Mouse (Mus musculus) liver, adult (tissue): ENCODE measurements around the gene Usp1.

Source experiments
- GATA4 ChIP-seq: IDR thresholded peaks from 2 replicates; pipeline ENCODE4 v1.6.1; 2014; ENCODE audit warnings: mild to moderate bottlenecking, low read length; ENCODE audit not compliant: insufficient replicate concordance

The Usp1 gene

DNA sequence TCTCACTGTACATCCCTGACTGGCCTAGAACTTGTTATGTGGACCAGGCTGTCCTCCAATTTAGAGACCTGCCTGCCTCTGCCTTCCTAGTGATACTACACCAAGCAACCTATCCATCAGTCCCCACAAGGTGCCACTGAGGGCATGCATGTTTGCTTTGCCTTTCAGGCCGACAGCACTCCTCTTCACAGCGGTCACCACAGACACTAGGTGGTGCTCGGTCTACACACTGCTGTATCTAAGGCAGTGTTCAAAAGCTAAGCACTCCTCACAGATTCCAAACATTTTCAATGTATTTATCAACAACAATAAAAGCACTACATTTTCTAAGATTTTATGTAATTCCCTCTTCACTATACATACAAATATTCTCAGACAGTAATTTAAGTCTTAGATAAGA is 46.3 kb downstream of the Usp1 start:
- no peak for TF ChIP-seq GATA4

DNA sequence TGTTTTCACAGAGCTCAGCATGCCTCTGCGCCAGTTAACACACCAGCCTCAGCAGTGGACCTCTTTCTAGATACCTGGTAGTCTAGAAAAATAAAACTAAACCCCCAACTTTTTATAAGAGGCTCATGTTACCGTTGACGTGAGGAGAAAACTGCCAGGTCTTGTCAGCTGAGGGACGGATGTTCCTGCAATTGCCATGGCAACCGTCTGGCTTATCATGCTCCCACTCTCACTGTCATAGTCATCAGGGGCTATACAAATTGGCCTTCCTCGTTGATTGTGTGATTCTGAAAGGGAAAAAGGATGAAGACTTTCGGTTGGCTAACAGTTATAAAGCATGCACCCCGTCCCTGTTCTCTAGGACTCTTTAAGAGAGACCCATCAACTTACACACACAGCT is 52.1 kb downstream of the Usp1 start:
- no peak for TF ChIP-seq GATA4

DNA sequence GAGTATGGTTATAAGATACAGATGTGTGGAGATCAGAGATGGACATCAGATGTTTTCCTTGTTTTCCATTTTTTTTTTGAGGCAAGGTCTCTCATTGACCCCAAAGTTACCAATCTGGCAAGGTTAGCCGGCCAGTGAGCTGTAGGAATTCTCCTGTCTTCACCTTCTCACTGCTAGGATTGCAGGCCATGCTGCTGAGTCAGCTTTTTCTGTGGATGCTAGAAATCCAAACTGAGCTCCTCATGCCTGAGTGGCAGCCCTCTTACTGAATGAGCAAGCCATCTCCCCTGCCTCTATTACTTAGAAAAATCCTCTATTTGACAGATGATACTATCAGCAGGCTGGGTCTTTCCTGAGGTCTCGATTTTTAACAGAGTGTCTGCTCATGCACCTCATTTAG is 55.1 kb downstream of the Usp1 start:
- TF ChIP-seq GATA4 = no peak

DNA sequence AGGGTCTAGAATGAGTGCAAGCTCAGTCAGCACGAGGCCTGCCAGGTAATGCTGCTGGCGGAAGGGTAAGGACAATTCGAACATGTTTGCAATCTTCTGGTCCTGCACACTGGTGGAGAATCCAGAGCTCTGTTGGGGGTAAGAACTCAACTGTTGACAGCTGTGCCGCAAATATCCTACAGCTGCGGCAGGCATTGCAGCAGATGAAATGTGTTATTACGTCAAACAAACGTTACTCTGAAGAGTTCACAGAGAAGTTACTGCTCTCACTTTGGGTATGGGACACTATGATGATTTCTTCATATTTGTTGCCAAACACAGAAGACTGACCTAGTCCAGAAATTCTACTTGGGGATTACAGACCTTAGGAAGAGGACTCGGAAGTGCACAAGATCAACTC is 61.1 kb downstream of the Usp1 start:
- no peak for TF ChIP-seq GATA4
